Comparison of ENCODE assay signal across 13 mouse cellular contexts in genomic region chr7:142473476-142473875, GRCm38 (mm10). TPM values are rescaled to one million over a fixed set of nuclear protein-coding genes. Genes with fewer than 3 reads are reported as not detected.
DNase-seq lines count a peak whose midpoint lies in the region; ATAC-seq and TF ChIP-seq lines count a peak whose summit lies in the region.
"Had no signal": no experiment of that assay in that cellular context is flagged by ENCODE, and none has a peak within 500 bp of the region (broad histone marks: within the 10 kb centered on the region; RNA-seq: fewer than 3 reads in every experiment).

No protein-coding gene starts in this region.

- no peak overlapping the region for H3K9ac ChIP-seq in heart, adult 2 months (ENCODE audit: low read depth, low read length)
- no peak overlapping the region for H3K9ac ChIP-seq in midbrain, embryonic 15.5 days
- H3K9ac ChIP-seq in stomach, embryonic 15.5 days: peak overlapping the region; percentile 51; the same call in 1 of the 2 replicates

- TF ChIP-seq CTCF in heart, adult 2 months (IDR thresholded peaks at IDR 0.05): no peak

- WGBS in heart, adult 2 months: 90% methylated on average over 2 of the region's 2 CpGs
- 87% methylated on average over 2 of the region's 2 CpGs for WGBS in midbrain, embryonic 10.5 days
- WGBS in midbrain, embryonic 15.5 days: 95% methylated on average over 2 of the region's 2 CpGs
- 64% methylated on average over 2 of the region's 2 CpGs for WGBS in stomach, embryonic 15.5 days

- intact Hi-C loops in heart, adult 2 months (cut with DNase I): no loop called here

- TF ChIP-seq EP300 in heart, adult 2 months (IDR thresholded peaks at IDR 0.05; ENCODE audit: insufficient read depth, low read depth, low read length): no peak

- no peak overlapping the region for H3K4me2 ChIP-seq in midbrain, embryonic 15.5 days
- H3K4me2 ChIP-seq in stomach, embryonic 15.5 days: peak overlapping the region; percentile 59

- H3K79me2 ChIP-seq in heart, adult 2 months (replicated peaks; ENCODE audit: control insufficient read depth, insufficient read depth, low read length): no peaks in the 10 kb centered on the region

- DNase-seq in heart, adult 2 months: peak; percentile 5 to 19
- DNase-seq in heart, adult 8-10 months (ENCODE audit: low spot score): no peak
- DNase-seq in midbrain, embryonic 10.5 days (ENCODE audit: low spot score): no peak
- peak; percentile 4 for DNase-seq in heart, postnatal 4 days
- no peak for DNase-seq in urinary bladder, postnatal 14 days (ENCODE audit: low spot score)
- no peak for DNase-seq in thymus, postnatal 25 days
- DNase-seq: kidney, adult 2 months; thymus, adult 2 months had no signal

- no peaks in the 10 kb centered on the region for H3K36me3 ChIP-seq in heart, adult 2 months (ENCODE audit: control insufficient read depth, insufficient read depth, low read length)
- no peaks in the 10 kb centered on the region for H3K36me3 ChIP-seq in midbrain, embryonic 10.5 days
- no peaks in the 10 kb centered on the region for H3K36me3 ChIP-seq in midbrain, embryonic 15.5 days (replicated peaks)
- H3K36me3 ChIP-seq in stomach, embryonic 15.5 days: no peaks in the 10 kb centered on the region

- no peak overlapping the region for H3K27ac ChIP-seq in heart, adult 2 months
- H3K27ac ChIP-seq in midbrain, embryonic 10.5 days (replicated peaks): peak overlapping the region; percentile 90; the same call in 1 of the 2 replicates
- H3K27ac ChIP-seq in midbrain, embryonic 15.5 days: no peak overlapping the region
- H3K27ac ChIP-seq in stomach, embryonic 15.5 days: peak overlapping the region; percentile 97; the same call in 1 of the 2 replicates

- H3K4me1 ChIP-seq in heart, adult 2 months (ENCODE audit: control insufficient read depth, insufficient read depth, low read length): peaks cover 23% of the 10 kb centered on the region
- H3K4me1 ChIP-seq in midbrain, embryonic 10.5 days: peaks cover 53% of the 10 kb centered on the region
- H3K4me1 ChIP-seq in midbrain, embryonic 15.5 days: peaks cover 6% of the 10 kb centered on the region; the same call in 1 of the 2 replicates
- H3K4me1 ChIP-seq in stomach, embryonic 15.5 days: peaks cover 37% of the 10 kb centered on the region

- H3K9me3 ChIP-seq in midbrain, embryonic 10.5 days (replicated peaks): no peaks in the 10 kb centered on the region
- H3K9me3 ChIP-seq in midbrain, embryonic 15.5 days: no peaks in the 10 kb centered on the region
- no peaks in the 10 kb centered on the region for H3K9me3 ChIP-seq in stomach, embryonic 15.5 days

- H3K27me3 ChIP-seq in heart, adult 2 months (ENCODE audit: control insufficient read depth, insufficient read depth, low read length): no peaks in the 10 kb centered on the region
- 0 out of 2 replicates have a peak, but pooled peaks cover 7% of the 10 kb centered on the region for H3K27me3 ChIP-seq in midbrain, embryonic 10.5 days (ENCODE audit: low read depth, poor library complexity, severe bottlenecking)
- H3K27me3 ChIP-seq in midbrain, embryonic 15.5 days (replicated peaks): no peaks in the 10 kb centered on the region
- no peaks in the 10 kb centered on the region for H3K27me3 ChIP-seq in stomach, embryonic 15.5 days (replicated peaks)

- ATAC-seq in midbrain, embryonic 15.5 days (replicated peaks): no peak
- no peak for ATAC-seq in stomach, embryonic 15.5 days (ENCODE audit: insufficient read depth, low FRiP score, low read depth)

- H3K4me3 ChIP-seq in heart, adult 2 months: no peak overlapping the region
- no peak overlapping the region for H3K4me3 ChIP-seq in midbrain, embryonic 10.5 days
- H3K4me3 ChIP-seq in midbrain, embryonic 15.5 days: no peak overlapping the region
- peak overlapping the region; percentile 38 for H3K4me3 ChIP-seq in stomach, embryonic 15.5 days (replicated peaks)

- no peak for TF ChIP-seq POLR2A in heart, adult 2 months (IDR thresholded peaks at IDR 0.05; ENCODE audit: insufficient read depth, low read depth, low read length)

RNA-seq across cellular contexts. Expression of gene Lsp1, which starts 12.9 kb away (rescaled TPM):
- total RNA-seq in heart, adult 2 months (2021): 10 to 100 TPM; 28.4 to 35.0 TPM
- 96.6 and 107 TPM in 2 replicates for polyA plus RNA-seq in heart, adult 2 months (2012; rRNA removed)
- 10 to 100 TPM; 24.0 to 40.3 (median 31.7) TPM for total RNA-seq in heart, adult 8-10 months (2022)
- 14.2 and 15.0 TPM in 2 replicates for polyA plus RNA-seq in midbrain, embryonic 10.5 days (2016; fragmentation: Nextera tagmentation; extraction: Ambion mirVana)
- 3.7 and 5.4 TPM in 2 replicates for polyA plus RNA-seq in midbrain, embryonic 15.5 days (2015; fragmentation: Nextera tagmentation; extraction: Ambion mirVana)
- total RNA-seq in heart, postnatal 4 days (2021): 100 to 1,000 TPM in 1 of 2 experiments, 10 to 100 TPM in 1; 93.3 to 108 TPM
- polyA plus RNA-seq in stomach, embryonic 15.5 days (2015; fragmentation: Nextera tagmentation; extraction: Ambion mirVana): 196 and 211 TPM in 2 replicates

RNA-seq across cellular contexts. Expression of gene Tnnt3, which starts 25.2 kb away (rescaled TPM):
- 1 to 10 TPM; 1.1 to 1.3 TPM for total RNA-seq in heart, adult 2 months (2021)
- polyA plus RNA-seq in heart, adult 2 months (2012; rRNA removed): 1.8 TPM in 1 of 2 replicates, not detected in the other
- 10 to 100 TPM in 1 of 4 experiments, 1 to 10 TPM in 3; 7.6 to 13.6 (median 9.6) TPM for total RNA-seq in heart, adult 8-10 months (2022)
- polyA plus RNA-seq in midbrain, embryonic 10.5 days (2016; fragmentation: Nextera tagmentation; extraction: Ambion mirVana): 1.9 TPM in 2 replicates
- polyA plus RNA-seq in midbrain, embryonic 15.5 days (2015; fragmentation: Nextera tagmentation; extraction: Ambion mirVana): 1.6 TPM in 2 replicates
- 10 to 100 TPM in 1 of 2 experiments, under 1 TPM in 1; 0.98 to 10.9 TPM for total RNA-seq in heart, postnatal 4 days (2021)
- polyA plus RNA-seq in stomach, embryonic 15.5 days (2015; fragmentation: Nextera tagmentation; extraction: Ambion mirVana): 4.6 and 11.8 TPM in 2 replicates
- polyA plus RNA-seq: liver, adult 2 months had no signal

RNA-seq across cellular contexts. Expression of gene Tnni2, which starts 31.9 kb away (rescaled TPM):
- total RNA-seq in heart, adult 2 months (2021): 1 to 10 TPM; 2.7 to 3.0 TPM
- polyA plus RNA-seq in heart, adult 2 months (2012; rRNA removed): 5.9 and 7.5 TPM in 2 replicates
- 1 to 10 TPM; 5.1 to 10.0 (median 7.8) TPM for total RNA-seq in heart, adult 8-10 months (2022)
- 0.52 and 1.5 TPM in 2 replicates for polyA plus RNA-seq in midbrain, embryonic 10.5 days (2016; fragmentation: Nextera tagmentation; extraction: Ambion mirVana)
- 0.25 and 0.74 TPM in 2 replicates for polyA plus RNA-seq in midbrain, embryonic 15.5 days (2015; fragmentation: Nextera tagmentation; extraction: Ambion mirVana)
- total RNA-seq in heart, postnatal 4 days (2021): 10 to 100 TPM in 1 of 2 experiments, 1 to 10 TPM in 1; 6.6 to 16.4 TPM
- polyA plus RNA-seq in stomach, embryonic 15.5 days (2015; fragmentation: Nextera tagmentation; extraction: Ambion mirVana): 10.4 and 13.3 TPM in 2 replicates
- polyA plus RNA-seq: liver, adult 2 months had no signal

RNA-seq across cellular contexts. Expression of gene Syt8, which starts 38.8 kb away (rescaled TPM):
- total RNA-seq in heart, adult 2 months (2021): not detected
- polyA plus RNA-seq in heart, adult 2 months (2012; rRNA removed): not detected in 2 replicates
- under 1 TPM in 1 of 4 experiments, not detected in 3; 0.25 TPM for total RNA-seq in heart, adult 8-10 months (2022)
- polyA plus RNA-seq in midbrain, embryonic 10.5 days (2016; fragmentation: Nextera tagmentation; extraction: Ambion mirVana): 0.34 TPM in 1 of 2 replicates, not detected in the other
- polyA plus RNA-seq in midbrain, embryonic 15.5 days (2015; fragmentation: Nextera tagmentation; extraction: Ambion mirVana): not detected in 2 replicates
- total RNA-seq in heart, postnatal 4 days (2021): not detected
- 13.2 and 19.6 TPM in 2 replicates for polyA plus RNA-seq in stomach, embryonic 15.5 days (2015; fragmentation: Nextera tagmentation; extraction: Ambion mirVana)
- total RNA-seq: heart, postnatal 36 days; liver, adult 2 months had no signal
- polyA plus RNA-seq: frontal cortex, adult 2 months; liver, adult 2 months had no signal

RNA-seq across cellular contexts. Expression of gene Mrpl23, which starts 59.0 kb away (rescaled TPM):
- 1 to 10 TPM in 1 of 2 experiments, under 1 TPM in 1; 0.89 to 2.1 TPM for total RNA-seq in heart, adult 2 months (2021)
- 12.8 and 18.0 TPM in 2 replicates for polyA plus RNA-seq in heart, adult 2 months (2012; rRNA removed)
- 10 to 100 TPM in 2 of 4 experiments, 1 to 10 TPM in 1, under 1 TPM in 1; 0.90 to 35.4 (median 16.1) TPM for total RNA-seq in heart, adult 8-10 months (2022)
- polyA plus RNA-seq in midbrain, embryonic 10.5 days (2016; fragmentation: Nextera tagmentation; extraction: Ambion mirVana): 15.8 and 20.3 TPM in 2 replicates
- polyA plus RNA-seq in midbrain, embryonic 15.5 days (2015; fragmentation: Nextera tagmentation; extraction: Ambion mirVana): 22.4 and 24.0 TPM in 2 replicates
- 1 to 10 TPM; 3.7 to 6.4 TPM for total RNA-seq in heart, postnatal 4 days (2021)
- polyA plus RNA-seq in stomach, embryonic 15.5 days (2015; fragmentation: Nextera tagmentation; extraction: Ambion mirVana): 21.9 and 26.2 TPM in 2 replicates

Comparison
In these comparisons a context has a peak if more than half of its experiments do, and no peak if none do; other contexts are left out.
1. DNase-seq: peak in heart, adult 2 months (2 of 2) and heart, postnatal 4 days (single experiment); none in heart, adult 8-10 months (single experiment), midbrain, embryonic 10.5 days (single experiment), urinary bladder, postnatal 14 days (single experiment) and thymus, postnatal 25 days (single experiment).
2. H3K27ac ChIP-seq: peak in midbrain, embryonic 10.5 days (single experiment) and stomach, embryonic 15.5 days (single experiment); none in heart, adult 2 months (single experiment) and midbrain, embryonic 15.5 days (single experiment).